Mouse (Mus musculus): ENCODE results near the gene Snx29. TPM values are rescaled to one million over a fixed set of nuclear protein-coding genes. Genes with fewer than 3 reads are reported as not detected.

Gene Snx29
- polyA plus RNA-seq, 1 experiment from 2014 or later, result 13.0 TPM

DNA sequence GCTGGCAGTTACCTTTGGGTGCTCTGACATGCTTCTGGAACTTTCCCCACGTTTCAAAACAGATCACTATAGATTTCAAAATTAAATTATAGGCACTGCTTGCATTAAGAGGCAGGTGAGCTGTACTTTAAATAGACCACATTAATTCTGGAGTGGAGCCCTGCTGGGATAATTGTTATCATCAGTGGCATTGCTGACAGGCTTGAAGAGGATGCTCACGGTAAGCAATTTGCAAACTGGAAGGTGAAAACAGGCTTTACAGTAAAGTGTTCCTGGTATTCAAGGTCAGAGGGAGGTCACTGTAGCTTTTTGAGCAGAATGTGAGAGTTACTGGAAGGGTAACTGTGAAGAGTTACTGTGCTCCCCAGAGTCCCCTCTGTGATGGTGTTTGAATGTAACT lies 66.6 kb downstream of the Snx29 start:
- no peak for ATAC-seq
- no peaks in the 10 kb centered on the region for H3K9me3 ChIP-seq (replicated peaks)
- H3K4me1 ChIP-seq, result 0 out of 2 replicates have a peak, but pooled peaks cover 2% of the 10 kb centered on the region
- WGBS, result 36% methylated on average over 2 of the region's 2 CpGs
- H3K9ac ChIP-seq, result no peak overlapping the region
- H3K27ac ChIP-seq, result no peak overlapping the region
- H3K4me2 ChIP-seq, result no peak overlapping the region
- H3K4me3 ChIP-seq, result no peak overlapping the region
- no peaks in the 10 kb centered on the region for H3K27me3 ChIP-seq
- no peaks in the 10 kb centered on the region for H3K36me3 ChIP-seq (ENCODE audit: poor library complexity, severe bottlenecking)

DNA sequence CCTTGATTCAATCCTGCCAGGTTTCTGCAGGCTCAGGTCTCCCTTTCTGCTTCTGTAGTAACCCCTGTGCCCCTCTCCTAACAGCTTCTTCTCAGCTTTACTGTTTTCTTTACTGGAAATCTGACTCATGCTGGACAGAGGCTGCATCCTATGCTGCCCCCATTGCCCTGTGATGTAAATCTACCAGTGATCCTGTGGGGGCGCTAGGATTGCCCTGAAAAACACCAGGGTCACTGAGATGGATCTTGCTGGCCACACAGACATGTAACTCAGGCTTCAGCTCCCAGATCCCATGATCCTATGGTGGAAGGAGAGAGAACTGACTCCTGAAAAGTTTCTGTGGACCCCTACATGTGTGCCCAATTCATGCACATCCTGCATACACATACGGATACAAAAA lies 73.9 kb downstream of the Snx29 start:
- no peaks in the 10 kb centered on the region for H3K4me1 ChIP-seq
- H3K27ac ChIP-seq, result no peak overlapping the region
- no peak for ATAC-seq
- 62% methylated on average over 2 of the region's 2 CpGs for WGBS
- no peak overlapping the region for H3K4me3 ChIP-seq
- no peak overlapping the region for H3K4me2 ChIP-seq
- 0 out of 2 replicates have a peak, but pooled peaks cover 6% of the 10 kb centered on the region for H3K36me3 ChIP-seq (ENCODE audit: poor library complexity, severe bottlenecking)
- H3K9me3 ChIP-seq (replicated peaks), result no peaks in the 10 kb centered on the region
- H3K27me3 ChIP-seq, result no peaks in the 10 kb centered on the region
- H3K9ac ChIP-seq, result no peak overlapping the region

DNA sequence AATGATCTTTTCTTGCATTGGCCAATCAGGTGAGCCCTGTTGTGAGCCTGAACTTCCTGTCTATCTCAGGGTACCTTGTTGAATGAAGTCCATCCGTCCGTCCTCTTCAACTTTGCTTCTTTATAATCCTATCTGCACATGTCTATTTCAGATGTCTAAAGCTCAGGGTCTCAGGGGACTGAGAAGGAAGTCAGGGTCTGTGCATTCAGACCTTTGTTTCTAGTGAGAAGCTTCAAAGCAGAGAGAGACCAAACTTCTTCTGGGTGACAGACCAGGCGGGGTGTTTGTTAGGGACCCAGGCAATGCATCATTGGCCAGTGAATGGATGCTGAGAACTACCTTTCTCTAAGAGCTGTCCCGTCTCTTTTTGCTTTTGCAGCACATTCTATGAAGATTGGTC lies 76.7 kb downstream of the Snx29 start:
- WGBS, result 84% methylated on average over 4 of the region's 4 CpGs
- Histone ChIP-seq H3K4me3 (no peak overlapping the region), H3K36me3 (ENCODE audit: poor library complexity, severe bottlenecking) (peaks cover 24% of the 10 kb centered on the region; the same call in 1 of the 2 replicates), H3K9me3 (replicated peaks) (no peaks in the 10 kb centered on the region), H3K4me2 (no peak overlapping the region), H3K4me1 (no peaks in the 10 kb centered on the region), H3K27me3 (no peaks in the 10 kb centered on the region), H3K27ac (no peak overlapping the region), H3K9ac (no peak overlapping the region)
- ATAC-seq, result no peak

GRCm38 (mm10) chr16:11399845-11400565 lies 77.3 kb downstream of the Snx29 start:
- no peaks in the 10 kb centered on the region for H3K9me3 ChIP-seq (replicated peaks)
- no peaks in the 10 kb centered on the region for H3K27me3 ChIP-seq
- H3K27ac ChIP-seq, result no peak overlapping the region
- H3K4me2 ChIP-seq, result no peak overlapping the region
- H3K4me1 ChIP-seq, result no peaks in the 10 kb centered on the region
- H3K36me3 ChIP-seq (ENCODE audit: poor library complexity, severe bottlenecking), result peaks cover 27% of the 10 kb centered on the region; the same call in 1 of the 2 replicates
- WGBS, result 94% methylated on average over 6 of the region's 6 CpGs
- H3K4me3 ChIP-seq, result no peak overlapping the region
- no peak for ATAC-seq
- no peak overlapping the region for H3K9ac ChIP-seq

GRCm38 (mm10) chr16:11400936-11401335 lies 78.2 kb downstream of the Snx29 start:
- Histone ChIP-seq H3K36me3 (ENCODE audit: poor library complexity, severe bottlenecking) (peaks cover 30% of the 10 kb centered on the region; the same call in 1 of the 2 replicates), H3K27me3 (no peaks in the 10 kb centered on the region)
- 84% methylated on average over 7 of the region's 7 CpGs for WGBS

GRCm38 (mm10) chr16:11405193-11405592 lies 82.5 kb downstream of the Snx29 start:
- Histone ChIP-seq H3K36me3 (ENCODE audit: poor library complexity, severe bottlenecking) (peaks cover 24% of the 10 kb centered on the region; the same call in 1 of the 2 replicates), H3K4me1 (no peaks in the 10 kb centered on the region), H3K27me3 (no peaks in the 10 kb centered on the region), H3K4me2 (no peak overlapping the region), H3K9ac (no peak overlapping the region), H3K9me3 (replicated peaks) (no peaks in the 10 kb centered on the region), H3K4me3 (no peak overlapping the region), H3K27ac (no peak overlapping the region)
- no peak for ATAC-seq
- WGBS, result 91% methylated on average over 3 of the region's 3 CpGs

More at GRCm38 (mm10) chr16:11400936-11401335, 78.2 kb downstream of the Snx29 start:
- H3K4me3 ChIP-seq, result no peak overlapping the region
- H3K27ac ChIP-seq, result no peak overlapping the region
- H3K9me3 ChIP-seq (replicated peaks), result no peaks in the 10 kb centered on the region
- no peaks in the 10 kb centered on the region for H3K4me1 ChIP-seq
- no peak for ATAC-seq
- no peak overlapping the region for H3K9ac ChIP-seq
- H3K4me2 ChIP-seq, result no peak overlapping the region

GRCm38 (mm10) chr16:11406201-11406600 lies 83.5 kb downstream of the Snx29 start:
- Histone ChIP-seq H3K4me2 (no peak overlapping the region), H3K36me3 (ENCODE audit: poor library complexity, severe bottlenecking) (peaks cover 24% of the 10 kb centered on the region; the same call in 1 of the 2 replicates), H3K27ac (no peak overlapping the region), H3K9me3 (replicated peaks) (no peaks in the 10 kb centered on the region), H3K9ac (no peak overlapping the region), H3K27me3 (no peaks in the 10 kb centered on the region), H3K4me3 (no peak overlapping the region), H3K4me1 (no peaks in the 10 kb centered on the region)
- no peak for ATAC-seq
- 88% methylated on average over 5 of the region's 5 CpGs for WGBS

DNA sequence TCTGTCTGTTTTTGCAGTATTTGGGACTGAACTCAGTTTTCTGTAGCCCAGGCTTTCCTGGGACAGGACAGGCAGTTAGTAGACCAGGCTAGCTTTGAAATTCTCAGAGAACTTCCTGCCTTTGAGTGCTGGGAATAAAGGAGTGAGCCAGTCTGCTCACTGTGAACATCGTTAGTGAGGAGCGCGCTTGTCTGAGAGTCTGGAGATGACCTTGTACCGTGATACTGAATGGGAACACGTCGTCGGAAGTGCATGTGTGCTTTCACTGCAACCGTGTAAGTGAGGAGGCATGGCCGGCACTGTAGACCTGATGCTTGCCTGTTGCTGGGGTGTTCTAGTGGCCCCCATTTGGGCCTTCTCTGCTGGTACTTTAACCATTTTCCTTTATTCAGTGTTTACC lies 83.9 kb downstream of the Snx29 start:
- no peaks in the 10 kb centered on the region for H3K4me1 ChIP-seq
- peaks cover 24% of the 10 kb centered on the region; the same call in 1 of the 2 replicates for H3K36me3 ChIP-seq (ENCODE audit: poor library complexity, severe bottlenecking)
- H3K4me3 ChIP-seq, result no peak overlapping the region
- 73% methylated on average over 9 of the region's 9 CpGs for WGBS
- ATAC-seq, result no peak
- H3K9ac ChIP-seq, result no peak overlapping the region
- no peak overlapping the region for H3K27ac ChIP-seq
- H3K9me3 ChIP-seq (replicated peaks), result no peaks in the 10 kb centered on the region
- H3K27me3 ChIP-seq, result no peaks in the 10 kb centered on the region
- no peak overlapping the region for H3K4me2 ChIP-seq

DNA sequence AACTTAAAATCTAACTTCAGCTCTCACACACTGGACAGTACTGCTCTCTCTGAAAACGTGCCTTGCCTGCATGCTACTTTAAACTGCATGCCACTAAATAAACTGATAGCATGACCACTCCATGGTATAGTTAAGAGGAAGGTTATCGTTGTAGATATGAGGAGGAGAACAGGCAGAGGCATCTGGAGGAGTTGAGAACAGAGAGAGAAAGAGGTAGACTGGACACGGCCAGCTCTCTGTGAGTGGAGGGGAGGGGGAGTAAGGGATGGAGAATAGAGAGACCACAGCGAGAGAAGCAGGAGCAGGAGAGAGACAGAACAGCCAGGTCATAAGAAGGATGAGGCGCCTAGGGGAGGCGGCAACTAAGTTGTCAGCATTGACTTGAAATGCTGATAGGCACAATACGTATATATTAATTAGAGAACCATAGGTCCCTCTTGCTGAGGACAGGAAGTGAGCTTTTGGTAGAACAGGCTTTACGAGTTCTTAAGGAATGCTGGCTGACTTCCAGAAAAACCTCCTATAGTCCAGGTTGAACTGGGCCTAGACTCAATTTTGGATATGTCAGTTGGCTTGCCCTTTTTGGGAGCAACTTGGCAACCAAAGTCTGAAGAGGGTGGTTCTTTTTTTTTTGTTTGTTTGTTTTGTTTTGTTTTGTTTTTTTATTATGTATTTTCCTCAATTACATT lies 85.4 kb downstream of the Snx29 start:
- no peaks in the 10 kb centered on the region for H3K4me1 ChIP-seq
- no peaks in the 10 kb centered on the region for H3K27me3 ChIP-seq
- H3K27ac ChIP-seq, result no peak overlapping the region
- no peak overlapping the region for H3K4me2 ChIP-seq
- ATAC-seq, result no peak
- no peaks in the 10 kb centered on the region for H3K9me3 ChIP-seq (replicated peaks)
- H3K9ac ChIP-seq, result no peak overlapping the region
- no peak overlapping the region for H3K4me3 ChIP-seq
- peaks cover 20% of the 10 kb centered on the region for H3K36me3 ChIP-seq (ENCODE audit: poor library complexity, severe bottlenecking)
- 83% methylated on average over 8 of the region's 8 CpGs for WGBS

DNA sequence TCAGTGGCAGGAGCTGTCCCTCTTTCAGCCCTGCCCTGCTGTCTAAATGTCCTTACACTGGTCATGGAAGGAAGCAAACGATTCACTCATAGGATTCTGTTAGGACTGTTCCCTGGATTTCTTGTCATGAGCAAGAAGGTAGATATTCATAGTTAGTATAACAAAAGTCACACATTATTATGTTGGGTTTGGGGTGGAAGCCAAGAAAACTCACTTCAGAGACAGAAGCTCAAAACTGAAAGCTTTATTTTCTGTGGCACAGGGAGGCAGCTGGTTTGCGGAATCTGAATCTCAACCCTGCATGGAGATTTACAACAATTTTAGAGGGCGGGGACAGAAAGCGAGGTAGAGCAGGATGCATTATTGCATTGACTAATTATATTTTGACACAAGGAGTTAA lies 86.0 kb downstream of the Snx29 start:
- H3K27me3 ChIP-seq, result no peaks in the 10 kb centered on the region
- no peak overlapping the region for H3K4me2 ChIP-seq
- H3K36me3 ChIP-seq (ENCODE audit: poor library complexity, severe bottlenecking), result peaks cover 19% of the 10 kb centered on the region
- ATAC-seq, result no peak
- no peaks in the 10 kb centered on the region for H3K4me1 ChIP-seq
- no peaks in the 10 kb centered on the region for H3K9me3 ChIP-seq (replicated peaks)
- H3K9ac ChIP-seq, result no peak overlapping the region
- H3K4me3 ChIP-seq, result no peak overlapping the region
- no peak overlapping the region for H3K27ac ChIP-seq
- 96% methylated on average over 4 of the region's 4 CpGs for WGBS

GRCm38 (mm10) chr16:11414631-11415030 lies 91.9 kb downstream of the Snx29 start:
- H3K4me2 ChIP-seq, result no peak overlapping the region
- peaks cover 11% of the 10 kb centered on the region for H3K36me3 ChIP-seq (ENCODE audit: poor library complexity, severe bottlenecking)
- 83% methylated on average over 2 of the region's 2 CpGs for WGBS
- no peak overlapping the region for H3K27ac ChIP-seq
- no peaks in the 10 kb centered on the region for H3K4me1 ChIP-seq
- no peak overlapping the region for H3K4me3 ChIP-seq
- no peak overlapping the region for H3K9ac ChIP-seq
- no peak for ATAC-seq
- no peaks in the 10 kb centered on the region for H3K9me3 ChIP-seq (replicated peaks)
- no peaks in the 10 kb centered on the region for H3K27me3 ChIP-seq

DNA sequence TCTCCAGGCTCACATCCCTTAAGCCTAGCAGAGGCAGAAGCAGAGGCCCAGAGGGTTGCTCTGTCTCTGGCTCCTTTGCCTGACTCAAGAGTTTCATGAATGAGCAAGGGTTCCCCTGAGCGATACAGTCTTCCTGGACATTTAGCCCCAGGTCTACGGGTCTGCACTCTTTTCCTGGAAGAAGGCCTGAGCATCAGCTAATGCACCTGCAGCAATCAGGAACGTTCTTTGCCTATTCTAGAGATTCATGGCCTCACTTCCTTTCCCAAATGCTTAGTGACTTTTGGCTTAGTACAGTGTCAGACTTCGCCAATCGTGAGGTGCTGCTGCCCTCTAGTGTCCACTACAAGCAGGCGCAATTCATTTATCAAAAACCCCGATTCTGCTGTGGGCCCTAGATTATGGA lies 95.5 kb downstream of the Snx29 start:
- Histone ChIP-seq H3K9me3 (replicated peaks) (no peaks in the 10 kb centered on the region), H3K4me3 (no peak overlapping the region), H3K27me3 (no peaks in the 10 kb centered on the region), H3K4me1 (no peaks in the 10 kb centered on the region), H3K9ac (no peak overlapping the region), H3K27ac (no peak overlapping the region), H3K4me2 (no peak overlapping the region), H3K36me3 (ENCODE audit: poor library complexity, severe bottlenecking) (peaks cover 12% of the 10 kb centered on the region)
- ATAC-seq, result peak; percentile 78
- WGBS, result 18% methylated on average over 7 of the region's 7 CpGs

Data from forebrain, embryonic 13.5 days (tissue).